Mouse (Mus musculus) MEL (cell line): Measurements from ENCODE around the gene Zfp879. TPM values are rescaled to one million over a fixed set of nuclear protein-coding genes. Genes with fewer than 3 reads are reported as not detected.

Source experiments
- DNase-seq: peaks from one replicate; pipeline ENCODE4 v3.0.0; 2011; ENCODE audit warnings: low read depth, low spot score
- H3K27ac ChIP-seq: 2 replicates; pipeline ENCODE4 v1.5.1; 2012; ENCODE audit warnings: low read depth, mild to moderate bottlenecking, control low read depth, low read length, moderate library complexity; ENCODE audit not compliant: control insufficient read depth
- H3K27me3 ChIP-seq, 2 experiments: fragments of 150-350 bp in 1 of 2; sonication (generic) in 1 of 2; 2 replicates each; pipeline ENCODE4 v1.6.1; 2012; ENCODE audit warnings: low read length in 2 of 2, mild to moderate bottlenecking in 2 of 2, improper control_type of control experiment in 1 of 2, moderate library complexity in 1 of 2; ENCODE audit not compliant: insufficient read depth in 2 of 2, control insufficient read depth in 1 of 2
- H3K36me3 ChIP-seq, 2 experiments: 2 replicates each; pipeline ENCODE4 v1.6.1; 2012 to 2014; ENCODE audit warnings: low read length in 2 of 2, improper control_type of control experiment in 1 of 2, inconsistent platforms in 1 of 2, mild to moderate bottlenecking in 1 of 2; ENCODE audit not compliant: insufficient read depth in 2 of 2, control insufficient read depth in 1 of 2
- H3K4me1 ChIP-seq, 2 experiments: fragments of 150-350 bp in 1 of 2; sonication (generic) in 1 of 2; 2 replicates each; pipeline ENCODE4 v1.6.1; 2012; ENCODE audit warnings: low read length in 2 of 2, improper control_type of control experiment in 1 of 2, mild to moderate bottlenecking in 1 of 2; ENCODE audit not compliant: insufficient read depth in 2 of 2, control insufficient read depth in 1 of 2
- H3K4me3 ChIP-seq, 2 experiments: fragments of 150-350 bp in 1 of 2; sonication (generic) in 1 of 2; 2 replicates each; pipeline ENCODE4 v1.5.1; 2012; ENCODE audit warnings: low read depth in 2 of 2, low read length in 2 of 2, mild to moderate bottlenecking in 2 of 2, moderate library complexity in 2 of 2, control low read depth in 1 of 2, improper control_type of control experiment in 1 of 2; ENCODE audit not compliant: control insufficient read depth in 1 of 2, insufficient read depth in 1 of 2
- H3K79me2 ChIP-seq: 2 replicates; pipeline ENCODE4 v1.6.1; 2012; ENCODE audit warnings: mild to moderate bottlenecking, low read length, moderate library complexity; ENCODE audit not compliant: control insufficient read depth, poor library complexity, insufficient read depth
- H3K9ac ChIP-seq: 2 replicates; pipeline ENCODE4 v1.6.1; 2012; ENCODE audit warnings: low read depth, mild to moderate bottlenecking, control low read depth, low read length, moderate library complexity; ENCODE audit not compliant: control insufficient read depth, poor library complexity, severe bottlenecking
- H3K9me3 ChIP-seq: fragments of 150-350 bp; sonication (generic); replicated peaks from 2 replicates; pipeline ENCODE4 v1.6.1; 2012; ENCODE audit warnings: mild to moderate bottlenecking, low read length, improper control_type of control experiment, moderate library complexity; ENCODE audit not compliant: insufficient read depth
- BHLHE40 ChIP-seq: IDR thresholded peaks from 2 replicates; pipeline ENCODE4 v1.6.1; 2012; ENCODE audit warnings: low read depth, mild to moderate bottlenecking, inconsistent platforms, low read length, improper control_type of control experiment, borderline replicate concordance
- CHD1 ChIP-seq: IDR thresholded peaks from 2 replicates; pipeline ENCODE4 v1.6.1; 2012; ENCODE audit warnings: low read depth, mild to moderate bottlenecking, inconsistent platforms, low read length, improper control_type of control experiment
- CHD2 ChIP-seq: IDR thresholded peaks from 2 replicates; pipeline ENCODE4 v1.6.1; 2011; ENCODE audit warnings: low read length, improper control_type of control experiment
- CTCF ChIP-seq, 3 experiments: IDR thresholded peaks in 2 of 3; conservative IDR thresholded peaks in 1 of 3; 2 replicates each; pipeline ENCODE4 v1.5.1; 2011 to 2012; ENCODE audit warnings: low read length in 3 of 3, low read depth in 2 of 3, mild to moderate bottlenecking in 2 of 3, improper control_type of control experiment in 1 of 3, inconsistent platforms in 1 of 3, mixed read lengths in 1 of 3, moderate library complexity in 1 of 3; ENCODE audit not compliant: control insufficient read depth in 1 of 3, insufficient read depth in 1 of 3, poor library complexity in 1 of 3, severe bottlenecking in 1 of 3
- E2F4 ChIP-seq: IDR thresholded peaks from 2 replicates; pipeline ENCODE4 v1.6.1; 2011; ENCODE audit warnings: low read depth, low read length, improper control_type of control experiment, borderline replicate concordance
- ELF1 ChIP-seq: IDR thresholded peaks from 2 replicates; pipeline ENCODE4 v1.6.1; 2014; ENCODE audit warnings: low read depth, mild to moderate bottlenecking, inconsistent platforms, low read length, improper control_type of control experiment, moderate library complexity
- EP300 ChIP-seq, 2 experiments: IDR thresholded peaks; 2 replicates each; pipeline ENCODE4 v1.6.1; 2011; ENCODE audit warnings: improper control_type of control experiment in 2 of 2, low read length in 2 of 2, low read depth in 1 of 2, mild to moderate bottlenecking in 1 of 2
- GATA1 ChIP-seq: IDR thresholded peaks from 2 replicates; pipeline ENCODE4 v1.6.1; 2011; ENCODE audit warnings: low read depth, low read length, improper control_type of control experiment
- HCFC1 ChIP-seq: IDR thresholded peaks from 2 replicates; pipeline ENCODE4 v1.6.1; 2012; ENCODE audit warnings: low read depth, mild to moderate bottlenecking, inconsistent platforms, low read length, improper control_type of control experiment, moderate library complexity
- JUND ChIP-seq: IDR thresholded peaks from 2 replicates; pipeline ENCODE4 v1.6.1; 2011; ENCODE audit warnings: low read depth, mild to moderate bottlenecking, improper control_type of control experiment, low read length
- MAX ChIP-seq: IDR thresholded peaks from 2 replicates; pipeline ENCODE4 v1.6.1; 2011; ENCODE audit warnings: low read length, improper control_type of control experiment
- MAZ ChIP-seq: IDR thresholded peaks from 2 replicates; pipeline ENCODE4 v1.6.1; 2012; ENCODE audit warnings: low read depth, mild to moderate bottlenecking, inconsistent platforms, low read length, improper control_type of control experiment
- MYB ChIP-seq: IDR thresholded peaks from 2 replicates; pipeline ENCODE4 v1.6.1; 2011; ENCODE audit warnings: mild to moderate bottlenecking, low read depth, low read length, improper control_type of control experiment
- MYC ChIP-seq: IDR thresholded peaks from 2 replicates; pipeline ENCODE4 v1.6.1; 2011; ENCODE audit warnings: low read depth, mild to moderate bottlenecking, low read length, improper control_type of control experiment, moderate library complexity
- NELFE ChIP-seq: IDR thresholded peaks from 2 replicates; pipeline ENCODE4 v1.6.1; 2011; ENCODE audit warnings: low read depth, low read length, improper control_type of control experiment
- POLR2AphosphoS5 ChIP-seq: IDR thresholded peaks from 2 replicates; pipeline ENCODE4 v1.6.1; 2012; ENCODE audit warnings: low read depth, borderline replicate concordance, mild to moderate bottlenecking, inconsistent platforms, low read length, moderate library complexity, mixed read lengths
- RAD21 ChIP-seq: IDR thresholded peaks from 2 replicates; pipeline ENCODE4 v1.6.1; 2011; ENCODE audit warnings: mild to moderate bottlenecking, low read depth, low read length, improper control_type of control experiment
- RCOR1 ChIP-seq: IDR thresholded peaks from 2 replicates; pipeline ENCODE4 v1.6.1; 2012; ENCODE audit warnings: low read depth, mild to moderate bottlenecking, inconsistent platforms, low read length, improper control_type of control experiment
- SIN3A ChIP-seq: IDR thresholded peaks from 2 replicates; pipeline ENCODE4 v1.6.1; 2012; ENCODE audit warnings: low read length, improper control_type of control experiment, inconsistent platforms
- TAL1 ChIP-seq: IDR thresholded peaks from 2 replicates; pipeline ENCODE4 v1.6.1; 2012; ENCODE audit warnings: mild to moderate bottlenecking, inconsistent platforms, low read length, moderate library complexity, mixed read lengths
- TCF12 ChIP-seq: IDR thresholded peaks from 2 replicates; pipeline ENCODE4 v1.6.1; 2014; ENCODE audit warnings: low read depth, mild to moderate bottlenecking, inconsistent platforms, low read length, improper control_type of control experiment, moderate library complexity
- UBTF ChIP-seq: IDR thresholded peaks from 2 replicates; pipeline ENCODE4 v1.6.1; 2012; ENCODE audit warnings: low read depth, mild to moderate bottlenecking, inconsistent platforms, low read length, improper control_type of control experiment, moderate library complexity, borderline replicate concordance; ENCODE audit not compliant: insufficient read depth
- ZC3H11A ChIP-seq: IDR thresholded peaks from 2 replicates; pipeline ENCODE4 v1.6.1; 2012; ENCODE audit warnings: low read depth, mild to moderate bottlenecking, inconsistent platforms, low read length, improper control_type of control experiment
- ZNF384 ChIP-seq: IDR thresholded peaks from 2 replicates; pipeline ENCODE4 v1.6.1; 2012; ENCODE audit warnings: low read depth, mild to moderate bottlenecking, inconsistent platforms, low read length, improper control_type of control experiment
- polyA plus RNA-seq, 2 experiments: library from polyadenylated mRNA; stranded (reverse) in 1 of 2; unstranded in 1 of 2; fragments of >175 nt in 1 of 2; fragments of >200 nt in 1 of 2; gene quantifications; 2 replicates each; pipeline versions ENCODE4 v1.2.1 to v1.2.4; 2012; ENCODE audit warnings: low replicate concordance in 2 of 2, low read depth in 1 of 2; ENCODE audit not compliant: insufficient read length in 2 of 2, insufficient read depth in 1 of 2, missing spikeins in 1 of 2
- total RNA-seq: library from RNA; depleted of rRNA; stranded (reverse); fragments of 300-350 nt; gene quantifications from 2 replicates; pipeline ENCODE4 v1.2.3, GENCODE M21; 2012; rRNA removed

Zfp879 gene
- total RNA-seq = not detected in 2 replicates
- not detected for polyA plus RNA-seq

DNA sequence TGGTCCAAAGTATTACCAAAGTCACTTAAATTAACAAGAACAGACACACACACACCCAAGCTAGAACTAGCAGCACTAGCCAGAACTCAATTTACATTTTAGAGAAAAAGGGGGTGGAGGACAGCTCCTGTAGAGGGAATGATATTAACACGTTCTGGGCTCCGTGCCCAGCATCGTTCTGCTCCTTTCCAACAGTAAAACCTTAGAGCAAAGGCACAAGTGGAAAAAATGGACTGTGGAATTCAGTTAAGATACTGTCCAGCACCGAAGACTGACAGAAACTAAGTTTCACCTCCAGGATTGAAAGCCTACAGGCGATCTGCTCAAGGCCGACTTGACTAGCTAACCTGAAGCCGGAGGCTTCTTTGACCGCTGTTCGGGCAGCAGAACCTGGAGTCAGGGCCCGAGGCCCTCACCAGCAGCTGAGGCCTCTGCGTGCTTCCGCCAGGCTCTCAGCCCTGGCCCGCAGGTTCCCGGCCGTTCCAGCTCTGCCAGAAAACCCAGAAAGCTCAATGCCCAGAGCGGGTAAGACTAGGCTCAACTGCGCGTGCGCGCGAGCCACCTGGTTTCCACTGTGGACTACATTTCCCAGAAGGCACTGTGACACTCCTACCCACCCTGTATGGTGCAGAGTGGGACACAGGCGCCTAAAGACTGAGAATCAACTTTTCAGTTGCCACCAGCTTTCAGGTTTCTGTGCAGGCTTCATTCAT, at the start of gene Zfp879:
Zfp879 (minus strand) TSS at position 530 of the 713 bp plus-strand sequence.
- H3K9me3 ChIP-seq = no peaks in the 10 kb centered on the region
- no peak within 1 kb of the TSS for H3K4me3 ChIP-seq
- no peaks in the 10 kb centered on the region for H3K4me1 ChIP-seq
- no peak for TF ChIP-seq MAZ
- no peak for TF ChIP-seq POLR2AphosphoS5
- TF ChIP-seq CHD2 = no peak
- TF ChIP-seq NELFE = no peak
- TF ChIP-seq MYC = no peak
- TF ChIP-seq ELF1 = no peak
- no peak for TF ChIP-seq MAX
- TF ChIP-seq SIN3A = no peak
- TF ChIP-seq TAL1 = no peak
- TF ChIP-seq MYB = no peak
- TF ChIP-seq TCF12 = no peak
- TF ChIP-seq ZNF384 = no peak
- TF ChIP-seq CTCF (IDR thresholded peaks at IDR 0.05 in 2 of 3, conservative IDR thresholded peaks at IDR 0.05 in 1 of 3; ENCODE audit: control insufficient read depth in 1 of 3, insufficient read depth in 1 of 3, low read depth in 2 of 3, low read length in 3 of 3, poor library complexity in 1 of 3, severe bottlenecking in 1 of 3) = no peak
- TF ChIP-seq ZC3H11A = no peak
- no peak for DNase-seq
- no peaks in the 10 kb centered on the region for H3K36me3 ChIP-seq
- no peak within 1 kb of the TSS for H3K9ac ChIP-seq
- H3K27me3 ChIP-seq = peaks cover 0 to 3% of the 10 kb centered on the region in 2 experiments; a peak in 1 of 4 replicates
- no peak within 1 kb of the TSS for H3K27ac ChIP-seq
- H3K79me2 ChIP-seq = no peaks in the 10 kb centered on the region

DNA sequence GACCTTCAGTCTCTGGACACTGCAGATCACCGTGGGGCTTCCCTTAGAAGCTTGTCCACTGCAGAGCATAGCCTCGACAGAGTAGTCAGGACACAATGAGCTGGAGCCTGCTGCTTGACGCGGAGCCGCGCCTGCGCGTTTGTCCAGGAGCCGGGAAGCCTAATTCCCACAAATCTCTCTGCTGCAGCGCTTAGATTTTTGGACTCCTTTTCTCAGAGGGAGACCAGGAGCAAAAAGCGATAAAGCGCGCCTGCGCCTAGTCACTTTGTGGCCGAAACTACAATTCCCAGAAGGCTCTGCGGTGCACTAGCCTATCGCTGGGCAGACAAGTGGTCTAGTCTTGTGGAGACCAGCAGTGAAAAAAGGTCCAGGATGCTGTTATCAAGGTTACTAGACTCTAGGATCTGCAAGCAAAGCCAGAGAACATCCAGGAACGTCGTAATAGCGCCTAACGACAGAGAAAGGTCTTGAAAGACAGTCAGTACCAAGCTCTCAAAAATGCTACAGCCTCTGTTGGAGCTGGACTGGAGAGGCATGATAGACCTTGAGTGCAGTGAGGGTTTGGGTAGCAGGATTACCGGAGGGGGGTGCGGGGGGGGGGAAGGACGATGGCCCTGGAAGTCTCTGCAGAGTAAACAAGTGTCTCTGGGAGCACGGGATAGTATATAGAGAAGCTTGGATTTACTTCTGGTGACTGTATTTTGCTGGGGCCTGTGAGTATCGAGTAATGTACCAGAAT, 46.2 kb upstream of the Zfp879 start, which contains the start of gene Zfp454:
Zfp454 (minus strand) TSS at position 262 of the 739 bp plus-strand sequence.
- no peaks in the 10 kb centered on the region for H3K79me2 ChIP-seq
- H3K9me3 ChIP-seq = no peaks in the 10 kb centered on the region
- no peak within 1 kb of the TSS for H3K9ac ChIP-seq
- no peaks in the 10 kb centered on the region for H3K27me3 ChIP-seq
- H3K4me3 ChIP-seq = no peak within 1 kb of the TSS
- no peak for TF ChIP-seq CHD2
- no peak for TF ChIP-seq POLR2AphosphoS5
- TF ChIP-seq UBTF = no peak
- TF ChIP-seq RCOR1 = no peak
- TF ChIP-seq MYB = no peak
- no peak for TF ChIP-seq BHLHE40
- no peak for TF ChIP-seq ZC3H11A
- no peak for TF ChIP-seq CHD1
- TF ChIP-seq ELF1 = no peak
- no peak for TF ChIP-seq JUND
- no peak for TF ChIP-seq EP300 (IDR thresholded peaks at IDR 0.05; ENCODE audit: low read depth in 1 of 2, low read length in 2 of 2)
- no peak for TF ChIP-seq E2F4
- no peak for TF ChIP-seq HCFC1
- TF ChIP-seq RAD21 = no peak
- TF ChIP-seq GATA1 = no peak
- no peaks in the 10 kb centered on the region for H3K36me3 ChIP-seq
- no peaks in the 10 kb centered on the region for H3K4me1 ChIP-seq
- H3K27ac ChIP-seq = no peak within 1 kb of the TSS
- no peak for DNase-seq
